Mouse (Mus musculus) embryonic facial prominence, embryonic 11.5 days (tissue): ENCODE measurements around the gene Sfxn4. TPM values are rescaled to one million over a fixed set of nuclear protein-coding genes. Genes with fewer than 3 reads are reported as not detected.

Experiments
- ATAC-seq: fragments of 200-750 bp; cut with Nextera tagmentation; replicated peaks from 2 replicates; pipeline ENCODE4 v1.8.0; 2017; ENCODE audit warnings: low read depth; ENCODE audit not compliant: insufficient number of reproducible peaks, low FRiP score, low TSS enrichment
- DNase-seq: peaks from one replicate; pipeline ENCODE4 v3.0.0-alpha.2; 2015; ENCODE audit warnings: low spot score
- H3K27ac ChIP-seq: fragments of 300-500 bp; sonication (generic); replicated peaks from 2 replicates; pipeline ENCODE4 v1.5.1; 2014; ENCODE audit warnings: mild to moderate bottlenecking, low read depth, low read length, control low read depth
- H3K27me3 ChIP-seq: fragments of 300-500 bp; sonication (generic); 2 replicates; pipeline ENCODE4 v1.6.1; 2014; ENCODE audit warnings: mild to moderate bottlenecking, low read length, moderate library complexity, mixed read lengths; ENCODE audit not compliant: control insufficient read depth, insufficient read depth
- H3K36me3 ChIP-seq: fragments of 300-500 bp; sonication (generic); replicated peaks from 2 replicates; pipeline ENCODE4 v1.6.1; 2014; ENCODE audit warnings: low read depth, mild to moderate bottlenecking, low read length, moderate library complexity, mixed read lengths; ENCODE audit not compliant: control insufficient read depth, insufficient read depth
- H3K4me1 ChIP-seq: fragments of 300-500 bp; sonication (generic); 2 replicates; pipeline ENCODE4 v1.6.1; 2014; ENCODE audit warnings: low read length, mixed read lengths; ENCODE audit not compliant: control insufficient read depth, insufficient read depth
- H3K4me2 ChIP-seq: fragments of 300-500 bp; sonication (generic); 2 replicates; pipeline ENCODE4 v1.6.1; 2014; ENCODE audit warnings: low read depth, mild to moderate bottlenecking, control low read depth, low read length, moderate library complexity
- H3K4me3 ChIP-seq: fragments of 300-500 bp; sonication (generic); 2 replicates; pipeline ENCODE4 v1.5.1; 2014; ENCODE audit warnings: low read depth, low read length, control low read depth
- H3K9ac ChIP-seq: fragments of 300-500 bp; sonication (generic); replicated peaks from 2 replicates; pipeline ENCODE4 v1.6.1; 2014; ENCODE audit warnings: mild to moderate bottlenecking, control low read depth, low read length
- H3K9me3 ChIP-seq: fragments of 300-500 bp; sonication (generic); replicated peaks from 2 replicates; pipeline ENCODE4 v1.6.1; 2016; ENCODE audit warnings: mild to moderate bottlenecking, low read length, inconsistent platforms, mixed read lengths; ENCODE audit not compliant: control insufficient read depth
- WGBS: fragments of 180-500 bp; shearing (Covaris S2); extraction: QIAGEN DNeasy Blood & Tissue Kit; methylation state at CpG from one replicate; pipeline ENCODE4 v1.1.7; 2014; 5-methylcytosine and 5-hydroxymethylcytosine counted together
- polyA plus RNA-seq: library from polyadenylated mRNA; unstranded; fragments of >200 nt; fragmentation: Nextera tagmentation; extraction: Ambion mirVana; gene quantifications from 2 replicates; pipeline ENCODE4 v1.2.1, GENCODE M21; 2014

Sfxn4 gene
- polyA plus RNA-seq, 1 experiment from 2014 or later = 15.1 TPM

GRCm38 (mm10) chr19:60890391-60891122 is 29.3 kb upstream of the Sfxn4 start:
- no peaks in the 10 kb centered on the region for H3K36me3 ChIP-seq
- peak; percentile 66 for DNase-seq
- no peaks in the 10 kb centered on the region for H3K4me1 ChIP-seq
- H3K4me3 ChIP-seq = peak overlapping the region; percentile 66
- WGBS = under 1% methylated on average over 41 of the region's 41 CpGs
- no peaks in the 10 kb centered on the region for H3K9me3 ChIP-seq
- H3K27ac ChIP-seq = peak overlapping the region; percentile 70
- peak; percentile 72 for ATAC-seq
- H3K27me3 ChIP-seq = no peaks in the 10 kb centered on the region
- H3K4me2 ChIP-seq = peak overlapping the region; percentile 39
- H3K9ac ChIP-seq = peak overlapping the region; percentile 62

- DNase-seq (peak; percentile 97), ATAC-seq (peak; percentile 97)
- H3K27me3 ChIP-seq = no peaks in the 10 kb centered on the region
- peak within 1 kb of the TSS; percentile 54 for H3K4me2 ChIP-seq
- H3K27ac ChIP-seq = peak within 1 kb of the TSS; percentile 93
- WGBS = under 1% methylated on average over 55 of the region's 55 CpGs
- H3K36me3 ChIP-seq = no peaks in the 10 kb centered on the region
- no peaks in the 10 kb centered on the region for H3K4me1 ChIP-seq
- H3K9me3 ChIP-seq = no peaks in the 10 kb centered on the region
- peak within 1 kb of the TSS; percentile 88 for H3K9ac ChIP-seq
- peak within 1 kb of the TSS; percentile 66 for H3K4me3 ChIP-seq
Observed at GRCm38 (mm10) chr19:60889714-60890315, 28.5 kb upstream of the Sfxn4 start, which contains the start of gene Grk5. Gene Grk5 (plus strand): TSS chr19:60889749.

DNA sequence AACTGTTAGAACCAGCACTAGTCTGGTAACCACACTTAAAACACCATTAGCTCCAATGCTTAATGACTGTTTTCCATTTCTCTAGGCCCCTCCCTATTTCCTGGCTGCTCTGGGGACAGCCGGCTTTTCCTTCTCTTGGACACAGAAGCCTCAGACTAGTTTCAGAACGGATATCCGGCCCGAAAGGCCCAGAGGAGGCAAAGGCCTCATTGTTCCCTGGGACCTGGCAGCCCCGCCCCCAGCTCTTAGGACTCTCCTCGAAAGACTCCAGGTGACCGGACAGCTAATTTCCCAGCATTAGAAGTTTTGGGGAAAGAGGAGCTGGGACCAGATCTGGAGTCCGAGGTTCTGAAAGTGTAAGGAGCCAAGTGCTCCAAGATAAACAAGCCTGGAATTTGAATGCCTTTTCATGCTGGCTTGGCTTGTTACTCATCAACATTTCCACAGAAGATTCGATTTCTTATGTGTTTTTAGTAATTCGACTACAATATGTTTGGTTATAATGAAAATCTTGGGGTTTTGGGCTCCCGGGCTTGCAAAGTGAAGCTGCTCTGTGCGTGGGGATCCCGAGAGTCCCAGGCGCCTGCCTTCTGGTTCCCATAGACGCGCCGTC is 27.9 kb upstream of the Sfxn4 start:
- Histone ChIP-seq H3K9me3 (no peaks in the 10 kb centered on the region), H3K9ac (peak overlapping the region; percentile 88; the same call in 1 of the 2 replicates), H3K27me3 (no peaks in the 10 kb centered on the region), H3K36me3 (no peaks in the 10 kb centered on the region), H3K27ac (peak overlapping the region; percentile 93; the same call in 1 of the 2 replicates), H3K4me1 (no peaks in the 10 kb centered on the region), H3K4me2 (peak overlapping the region; percentile 54; the same call in 1 of the 2 replicates), H3K4me3 (peak overlapping the region; percentile 66)
- ATAC-seq (no peak), DNase-seq (peak; percentile 73)
- WGBS = 3% methylated on average over 17 of the region's 17 CpGs

GRCm38 (mm10) chr19:60887637-60888036 is 26.4 kb upstream of the Sfxn4 start:
- no peaks in the 10 kb centered on the region for H3K9me3 ChIP-seq
- ATAC-seq = no peak
- no peak overlapping the region for H3K4me2 ChIP-seq
- DNase-seq = no peak
- no peaks in the 10 kb centered on the region for H3K36me3 ChIP-seq
- H3K4me3 ChIP-seq = no peak overlapping the region
- H3K27ac ChIP-seq = no peak overlapping the region
- 74% methylated on average over 2 of the region's 2 CpGs for WGBS
- no peak overlapping the region for H3K9ac ChIP-seq
- no peaks in the 10 kb centered on the region for H3K4me1 ChIP-seq
- H3K27me3 ChIP-seq = no peaks in the 10 kb centered on the region

- no peak overlapping the region for H3K4me2 ChIP-seq
- no peak for ATAC-seq
- no peaks in the 10 kb centered on the region for H3K36me3 ChIP-seq
- WGBS = 6% methylated on average over 3 of the region's 3 CpGs
- H3K27ac ChIP-seq = no peak overlapping the region
- DNase-seq = peak; percentile 49
- no peaks in the 10 kb centered on the region for H3K27me3 ChIP-seq
- no peaks in the 10 kb centered on the region for H3K4me1 ChIP-seq
- no peak overlapping the region for H3K9ac ChIP-seq
- H3K9me3 ChIP-seq = no peaks in the 10 kb centered on the region
- no peak overlapping the region for H3K4me3 ChIP-seq
Observed at GRCm38 (mm10) chr19:60883129-60883528, 21.9 kb upstream of the Sfxn4 start.

DNA sequence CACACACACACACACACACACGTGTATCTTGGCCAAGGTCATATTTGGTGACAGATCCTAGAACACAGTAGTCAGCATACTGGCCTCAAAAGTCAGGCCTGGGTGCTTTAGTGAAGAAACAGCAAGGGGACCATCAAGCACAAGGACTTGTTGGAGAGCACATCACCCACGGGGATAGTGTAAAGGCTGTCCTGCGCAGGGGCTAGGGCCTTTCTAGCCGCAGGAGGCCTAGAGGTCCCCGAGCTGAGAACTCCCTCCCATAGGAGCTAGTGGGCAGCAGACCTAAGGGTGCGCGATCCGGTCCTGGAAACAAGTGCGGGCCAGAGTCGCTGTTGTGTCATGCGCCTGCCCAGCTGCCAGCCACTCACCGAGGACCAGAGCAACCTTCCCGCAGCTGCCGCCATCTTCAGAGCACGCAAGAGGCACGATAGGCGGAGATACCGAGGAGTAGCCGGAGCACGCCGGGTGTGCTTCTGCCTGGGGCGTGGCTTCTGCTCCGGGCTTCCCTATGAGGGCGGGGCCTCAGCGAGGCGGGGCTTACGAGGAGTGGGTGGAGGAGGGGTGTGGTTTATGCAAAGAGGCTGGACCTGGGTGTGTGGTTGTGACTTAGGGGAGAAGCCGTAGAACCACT is 12.9 kb upstream of the Sfxn4 start, which contains the start of gene Prdx3:
TSS of gene Prdx3 (minus strand) at position 493 of the 631 bp plus-strand sequence.
- no peaks in the 10 kb centered on the region; the same call in 1 of the 2 replicates for H3K36me3 ChIP-seq
- 0% methylated on average over 28 of the region's 28 CpGs for WGBS
- peak; percentile 96 for ATAC-seq

DNA sequence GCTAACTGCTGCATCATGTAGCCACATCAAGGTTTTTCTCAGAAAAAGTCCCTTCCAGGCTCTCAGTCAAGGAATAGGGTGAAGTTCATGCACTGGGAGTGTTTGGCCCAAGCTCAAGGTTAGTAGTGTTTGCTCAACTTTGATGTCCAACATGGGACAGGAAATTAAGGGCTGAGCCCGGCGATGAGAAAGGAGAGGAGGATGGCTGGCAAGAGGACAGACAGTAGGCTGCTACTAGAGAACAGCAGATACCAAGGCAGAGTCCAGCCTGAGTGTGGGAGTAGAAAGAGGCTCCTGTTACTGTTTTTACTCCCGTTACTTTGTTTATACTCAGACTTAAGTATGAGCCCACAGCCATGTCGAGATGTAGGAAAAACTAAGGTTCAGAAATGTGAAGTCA is 12.2 kb upstream of the Sfxn4 start:
- Histone ChIP-seq H3K4me1 (no peaks in the 10 kb centered on the region), H3K4me3 (peak overlapping the region; percentile 55), H3K9me3 (no peaks in the 10 kb centered on the region), H3K27me3 (no peaks in the 10 kb centered on the region), H3K4me2 (peak overlapping the region; percentile 57), H3K9ac (no peak overlapping the region; the same call in none of the 2 replicates), H3K27ac (no peak overlapping the region), H3K36me3 (no peaks in the 10 kb centered on the region; the same call in 1 of the 2 replicates)
- DNase-seq = no peak
- ATAC-seq = no peak
- WGBS = 27% methylated on average over 4 of the region's 4 CpGs

More for the DNA sequence above, 12.9 kb upstream of the Sfxn4 start, which contains the start of gene Prdx3:
- H3K4me1 ChIP-seq = no peaks in the 10 kb centered on the region
- H3K4me2 ChIP-seq = peak within 1 kb of the TSS; percentile 57
- peak within 1 kb of the TSS; percentile 55 for H3K4me3 ChIP-seq
- no peak within 1 kb of the TSS; the same call in 1 of the 2 replicates for H3K27ac ChIP-seq
- DNase-seq = peak; percentile 96
- no peaks in the 10 kb centered on the region for H3K27me3 ChIP-seq
- peak within 1 kb of the TSS; percentile 75 for H3K9ac ChIP-seq
- H3K9me3 ChIP-seq = no peaks in the 10 kb centered on the region
